10 mouse cellular contexts compared by ENCODE assay signal in genomic region chr2:19263375-19263774, GRCm38 (mm10).
DNase-seq lines count a peak whose midpoint lies in the region; ATAC-seq and TF ChIP-seq lines count a peak whose summit lies in the region.
"Had no signal": no experiment of that assay in that cellular context is flagged by ENCODE, and none has a peak within 500 bp of the region (broad histone marks: within the 10 kb centered on the region; RNA-seq: fewer than 3 reads in every experiment).

No protein-coding gene starts in this region.

- no peaks in the 10 kb centered on the region for H3K4me1 ChIP-seq in heart, adult 2 months (ENCODE audit: control insufficient read depth, insufficient read depth, low read length)
- no peaks in the 10 kb centered on the region for H3K4me1 ChIP-seq in liver, postnatal 0 days (ENCODE audit: insufficient read depth)

- DNase-seq in heart, adult 2 months, result no peak
- no peak for DNase-seq in heart, adult 9 months (ENCODE audit: low spot score in 2 of 2)
- no peak for DNase-seq in liver, postnatal 0 days
- DNase-seq in liver, result no peak
- peak; percentile 27 for DNase-seq in ES-CJ7 (ENCODE audit: low read depth, low spot score)
- no peak for DNase-seq in layer of hippocampus, postnatal 25 days (ENCODE audit: extremely low spot score in 1 of 2, low spot score in 1 of 2)
- DNase-seq in frontal cortex, postnatal 14 days (ENCODE audit: low spot score in 2 of 2), result no peak
- DNase-seq: heart, adult 18-20 months had no signal

- intact Hi-C loops in heart, adult 2 months (cut with DNase I), result no loop called here

- no peaks in the 10 kb centered on the region for H3K27me3 ChIP-seq in heart, adult 2 months (ENCODE audit: control insufficient read depth, insufficient read depth, low read length)
- H3K27me3 ChIP-seq in liver, postnatal 0 days (ENCODE audit: insufficient read depth, low read length), result no peaks in the 10 kb centered on the region

- ATAC-seq in liver, postnatal 0 days, result no peak
- ATAC-seq in megakaryocyte-erythroid progenitor cell, adult 5-6 weeks (replicated peaks; ENCODE audit: low FRiP score, low TSS enrichment, poor library complexity, severe bottlenecking), result peak; percentile 44; the same call in 1 of the 2 replicates

- H3K9ac ChIP-seq in heart, adult 2 months (ENCODE audit: low read depth, low read length), result no peak overlapping the region
- H3K9ac ChIP-seq in liver, postnatal 0 days (replicated peaks), result no peak overlapping the region

- H3K4me2 ChIP-seq in liver, postnatal 0 days (ENCODE audit: low read depth, low read length), result no peak overlapping the region

- no peak overlapping the region for H3K4me3 ChIP-seq in heart, adult 2 months
- no peak overlapping the region for H3K4me3 ChIP-seq in liver, postnatal 0 days (ENCODE audit: low read depth, low read length)
- H3K4me3 ChIP-seq: erythroblast, embryonic 14.5 days had no signal

- H3K36me3 ChIP-seq in heart, adult 2 months (ENCODE audit: control insufficient read depth, insufficient read depth, low read length), result no peaks in the 10 kb centered on the region
- H3K36me3 ChIP-seq in liver, postnatal 0 days (replicated peaks; ENCODE audit: insufficient read depth, low read length), result no peaks in the 10 kb centered on the region

- H3K9me3 ChIP-seq in liver, postnatal 0 days (ENCODE audit: low read length), result no peaks in the 10 kb centered on the region

- TF ChIP-seq CTCF in heart, adult 2 months (IDR thresholded peaks at IDR 0.05), result peak; percentile 28
- peak; percentile 34 for TF ChIP-seq CTCF in liver, postnatal 0 days (IDR thresholded peaks at IDR 0.05; ENCODE audit: low read depth)

- no peaks in the 10 kb centered on the region for H3K79me2 ChIP-seq in heart, adult 2 months (replicated peaks; ENCODE audit: control insufficient read depth, insufficient read depth, low read length)

- TF ChIP-seq POLR2A in heart, adult 2 months (IDR thresholded peaks at IDR 0.05; ENCODE audit: insufficient read depth, low read depth, low read length), result no peak

- TF ChIP-seq EP300 in heart, adult 2 months (IDR thresholded peaks at IDR 0.05; ENCODE audit: insufficient read depth, low read depth, low read length), result no peak
- TF ChIP-seq EP300 in liver, postnatal 0 days (IDR thresholded peaks at IDR 0.05; ENCODE audit: low read depth), result no peak

- no peak overlapping the region for H3K27ac ChIP-seq in heart, adult 2 months
- H3K27ac ChIP-seq in liver, postnatal 0 days (ENCODE audit: low read depth), result no peak overlapping the region

- 52% methylated on average over 5 of the region's 5 CpGs for WGBS in heart, adult 2 months
- 52% methylated on average over 5 of the region's 5 CpGs for WGBS in liver, postnatal 0 days (ENCODE audit: insufficient replicate concordance)
